Mouse (Mus musculus) intestine, embryonic 14.5 days (tissue): Measurements from ENCODE around the gene Il17rd. TPM values are rescaled to one million over a fixed set of nuclear protein-coding genes. Genes with fewer than 3 reads are reported as not detected.

Source experiments
- ATAC-seq: fragments of 200-750 bp; cut with Nextera tagmentation; replicated peaks from 2 replicates; pipeline ENCODE4 v1.8.0; 2017; ENCODE audit warnings: low read depth, moderate number of reproducible peaks, moderate TSS enrichment, moderate library complexity; ENCODE audit not compliant: low FRiP score, low TSS enrichment
- DNase-seq: peaks from one replicate; pipeline ENCODE4 v3.0.0-alpha.2; 2018; ENCODE audit warnings: low spot score
- H3K27ac ChIP-seq: fragments of 300-500 bp; sonication (generic); 2 replicates; pipeline ENCODE4 v1.5.1; 2014; ENCODE audit warnings: low read depth, mild to moderate bottlenecking, control low read depth
- H3K27me3 ChIP-seq: fragments of 300-500 bp; sonication (generic); replicated peaks from 2 replicates; pipeline ENCODE4 v1.6.1; 2014; ENCODE audit warnings: low read length, control low read depth; ENCODE audit not compliant: control insufficient read depth, insufficient read depth
- H3K36me3 ChIP-seq: fragments of 300-500 bp; sonication (generic); 2 replicates; pipeline ENCODE4 v1.6.1; 2014; ENCODE audit warnings: low read length, control low read depth; ENCODE audit not compliant: control insufficient read depth, insufficient read depth
- H3K4me1 ChIP-seq: fragments of 300-500 bp; sonication (generic); replicated peaks from 2 replicates; pipeline ENCODE4 v1.6.1; 2014; ENCODE audit warnings: low read length, control low read depth, mixed read lengths; ENCODE audit not compliant: control insufficient read depth, insufficient read depth
- H3K4me2 ChIP-seq: fragments of 300-500 bp; sonication (generic); 2 replicates; pipeline ENCODE4 v1.6.1; 2014; ENCODE audit warnings: low read length
- H3K4me3 ChIP-seq: fragments of 300-500 bp; sonication (generic); 2 replicates; pipeline ENCODE4 v1.5.1; 2014; ENCODE audit warnings: low read depth, low read length, control low read depth, mixed read lengths
- H3K9ac ChIP-seq: fragments of 300-500 bp; sonication (generic); 2 replicates; pipeline ENCODE4 v1.6.1; 2014; ENCODE audit warnings: mild to moderate bottlenecking, low read length
- H3K9me3 ChIP-seq: fragments of 300-500 bp; sonication (generic); 2 replicates; pipeline ENCODE4 v1.6.1; 2016; ENCODE audit warnings: low read length, control low read depth; ENCODE audit not compliant: control insufficient read depth
- WGBS: fragments of 180-500 bp; shearing (Covaris S2); extraction: QIAGEN DNeasy Blood & Tissue Kit; methylation state at CpG from one replicate; pipeline ENCODE4 v1.1.7; 2014; 5-methylcytosine and 5-hydroxymethylcytosine counted together
- polyA plus RNA-seq: library from polyadenylated mRNA; unstranded; fragments of >200 nt; fragmentation: Nextera tagmentation; extraction: Ambion mirVana; gene quantifications from 2 replicates; pipeline ENCODE4 v1.2.1, GENCODE M21; 2014

The Il17rd gene
- polyA plus RNA-seq, 1 experiment from 2014 or later: 2.7 TPM

DNA sequence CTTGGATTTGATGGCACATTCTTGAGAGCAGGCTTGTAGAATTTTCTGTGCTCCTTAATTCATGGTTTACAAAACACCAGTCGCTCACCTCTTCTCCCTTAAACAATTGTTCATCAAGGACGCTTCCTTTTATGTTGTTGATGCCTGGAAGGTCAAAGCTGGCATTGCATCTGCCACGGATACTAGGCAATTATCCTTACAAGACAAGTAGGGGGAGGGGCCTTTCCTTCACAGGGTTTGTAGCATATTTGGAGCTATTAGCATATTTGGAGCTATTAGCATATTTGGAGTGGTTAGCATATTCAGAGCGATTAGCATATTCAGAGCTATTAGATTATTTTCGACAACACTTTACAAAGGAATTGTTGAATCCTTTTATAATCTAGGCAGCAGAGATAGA lies 55.5 kb downstream of the Il17rd start:
- H3K9ac ChIP-seq: no peak overlapping the region
- 79% methylated on average over 5 of the region's 5 CpGs for WGBS
- H3K4me3 ChIP-seq: no peak overlapping the region
- H3K27me3 ChIP-seq: no peaks in the 10 kb centered on the region
- ATAC-seq (no peak), DNase-seq (no peak)
- H3K4me2 ChIP-seq: no peak overlapping the region
- H3K4me1 ChIP-seq: no peaks in the 10 kb centered on the region
- no peaks in the 10 kb centered on the region for H3K9me3 ChIP-seq
- H3K36me3 ChIP-seq: peaks cover 13% of the 10 kb centered on the region
- no peak overlapping the region for H3K27ac ChIP-seq

- DNase-seq (no peak), ATAC-seq (no peak)
- Histone ChIP-seq H3K9ac (no peak overlapping the region), H3K4me1 (no peaks in the 10 kb centered on the region), H3K9me3 (no peaks in the 10 kb centered on the region), H3K4me3 (no peak overlapping the region), H3K36me3 (peaks cover 30% of the 10 kb centered on the region), H3K27ac (no peak overlapping the region), H3K27me3 (no peaks in the 10 kb centered on the region), H3K4me2 (no peak overlapping the region)
- WGBS: 78% methylated on average over 9 of the region's 9 CpGs
Observed at GRCm38 (mm10) chr14:27096133-27096532, 57.4 kb downstream of the Il17rd start.

DNA sequence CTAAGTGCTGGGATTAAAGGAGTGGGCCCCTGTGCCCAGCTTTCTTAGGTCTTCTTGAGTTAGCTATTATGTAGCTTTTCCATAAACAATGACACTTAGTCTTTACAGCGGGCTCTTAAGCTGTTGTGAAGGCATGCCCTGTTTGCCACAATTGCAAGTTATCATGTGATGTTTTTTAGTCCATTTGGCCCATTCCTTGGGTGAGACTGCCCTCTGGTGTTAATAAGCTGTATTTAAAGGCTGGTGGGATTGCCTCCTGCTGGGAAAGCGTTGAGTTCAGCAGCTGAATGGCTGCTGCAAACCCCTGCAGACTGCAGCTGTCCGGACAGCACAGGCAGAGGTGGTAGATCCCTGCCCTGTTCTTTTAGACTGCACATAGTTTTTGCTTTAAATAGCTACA lies 58.0 kb downstream of the Il17rd start:
- 18% methylated on average over 3 of the region's 3 CpGs for WGBS
- Histone ChIP-seq H3K27me3 (no peaks in the 10 kb centered on the region), H3K9ac (no peak overlapping the region), H3K36me3 (peaks cover 35% of the 10 kb centered on the region), H3K9me3 (no peaks in the 10 kb centered on the region), H3K4me3 (no peak overlapping the region), H3K27ac (no peak overlapping the region), H3K4me1 (no peaks in the 10 kb centered on the region), H3K4me2 (no peak overlapping the region)
- DNase-seq: peak; percentile 83
- 0 out of 2 replicates have a peak, but pooled peaks have one; percentile 58 for ATAC-seq

GRCm38 (mm10) chr14:27101735-27102134 lies 63.0 kb downstream of the Il17rd start:
- 39% methylated on average over 7 of the region's 7 CpGs for WGBS
- H3K4me3 ChIP-seq: no peak overlapping the region
- H3K4me1 ChIP-seq: peaks cover 13% of the 10 kb centered on the region
- no peak overlapping the region for H3K9ac ChIP-seq
- ATAC-seq (no peak), DNase-seq (no peak)
- H3K27me3 ChIP-seq: no peaks in the 10 kb centered on the region
- no peak overlapping the region for H3K4me2 ChIP-seq
- no peak overlapping the region for H3K27ac ChIP-seq
- no peaks in the 10 kb centered on the region for H3K9me3 ChIP-seq
- H3K36me3 ChIP-seq: peaks cover 32% of the 10 kb centered on the region

DNA sequence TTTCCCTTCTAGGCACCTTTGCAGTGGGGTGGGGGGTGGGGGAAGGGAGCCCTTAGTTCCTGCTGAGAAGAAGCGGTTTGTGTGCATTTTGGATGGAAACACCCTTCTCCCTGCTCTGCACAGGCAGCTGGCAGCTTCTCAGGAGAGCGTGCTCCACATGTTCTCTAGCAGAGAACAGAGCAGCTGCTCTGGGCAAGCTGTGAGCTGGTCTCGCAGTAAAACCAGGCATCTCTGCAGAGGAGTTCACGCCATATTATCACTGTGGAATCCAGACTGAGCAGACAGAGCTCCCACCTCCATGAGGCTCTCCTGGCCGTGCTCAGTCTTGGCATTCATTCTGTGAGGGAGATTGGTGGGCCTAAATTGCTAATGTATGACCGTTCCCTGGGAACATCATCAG lies 64.0 kb downstream of the Il17rd start:
- H3K4me2 ChIP-seq: no peak overlapping the region
- H3K4me3 ChIP-seq: no peak overlapping the region
- no peaks in the 10 kb centered on the region for H3K27me3 ChIP-seq
- 78% methylated on average over 6 of the region's 6 CpGs for WGBS
- no peak overlapping the region for H3K27ac ChIP-seq
- H3K4me1 ChIP-seq: peaks cover 15% of the 10 kb centered on the region
- H3K9ac ChIP-seq: no peak overlapping the region
- H3K36me3 ChIP-seq: peaks cover 32% of the 10 kb centered on the region
- ATAC-seq (no peak), DNase-seq (no peak)
- no peaks in the 10 kb centered on the region for H3K9me3 ChIP-seq

DNA sequence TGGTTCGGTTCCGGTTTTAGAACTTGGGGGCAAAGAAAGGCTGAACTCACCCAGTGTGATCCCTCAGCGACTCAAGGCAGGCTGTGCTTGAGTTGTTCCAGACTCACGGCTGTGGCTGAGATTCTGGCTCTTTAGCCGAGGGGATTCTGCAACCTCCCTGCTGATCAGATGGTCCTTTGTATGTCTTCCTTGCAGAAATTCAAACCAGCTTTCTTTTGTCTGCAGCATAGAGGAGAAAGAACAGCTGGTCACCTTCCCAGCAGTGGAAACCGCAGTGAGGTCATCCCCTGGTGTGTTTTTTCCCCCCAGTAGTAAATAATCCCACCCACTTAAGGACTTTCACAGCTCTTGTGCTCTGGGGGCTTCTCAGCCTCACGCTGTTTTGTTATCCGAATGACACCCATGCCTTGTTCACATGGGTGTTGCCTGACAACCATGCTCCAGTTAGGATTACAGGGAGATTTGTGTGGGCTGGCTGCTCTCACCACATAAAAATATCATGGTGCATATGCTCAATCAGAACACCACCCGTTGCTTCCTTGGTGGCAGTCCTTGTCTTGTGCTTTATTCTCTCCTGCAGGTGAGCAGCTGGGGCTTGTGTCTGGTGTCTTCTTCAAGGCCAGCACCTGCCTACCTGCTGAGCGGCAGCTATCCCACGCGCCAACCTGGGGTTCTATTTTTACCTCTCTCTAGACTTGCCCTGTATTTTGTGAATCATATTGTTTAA lies 67.2 kb downstream of the Il17rd start:
- ATAC-seq (0 out of 2 replicates have a peak, but pooled peaks have one; percentile 16), DNase-seq (no peak)
- 57% methylated on average over 12 of the region's 12 CpGs for WGBS
- H3K4me3 ChIP-seq: no peak overlapping the region
- peaks cover 15% of the 10 kb centered on the region for H3K4me1 ChIP-seq
- H3K9ac ChIP-seq: no peak overlapping the region
- no peaks in the 10 kb centered on the region for H3K27me3 ChIP-seq
- peak overlapping the region; percentile 65; the same call in 1 of the 2 replicates for H3K27ac ChIP-seq
- H3K4me2 ChIP-seq: no peak overlapping the region
- H3K36me3 ChIP-seq: peaks cover 8% of the 10 kb centered on the region; the same call in 1 of the 2 replicates
- H3K9me3 ChIP-seq: no peaks in the 10 kb centered on the region

DNA sequence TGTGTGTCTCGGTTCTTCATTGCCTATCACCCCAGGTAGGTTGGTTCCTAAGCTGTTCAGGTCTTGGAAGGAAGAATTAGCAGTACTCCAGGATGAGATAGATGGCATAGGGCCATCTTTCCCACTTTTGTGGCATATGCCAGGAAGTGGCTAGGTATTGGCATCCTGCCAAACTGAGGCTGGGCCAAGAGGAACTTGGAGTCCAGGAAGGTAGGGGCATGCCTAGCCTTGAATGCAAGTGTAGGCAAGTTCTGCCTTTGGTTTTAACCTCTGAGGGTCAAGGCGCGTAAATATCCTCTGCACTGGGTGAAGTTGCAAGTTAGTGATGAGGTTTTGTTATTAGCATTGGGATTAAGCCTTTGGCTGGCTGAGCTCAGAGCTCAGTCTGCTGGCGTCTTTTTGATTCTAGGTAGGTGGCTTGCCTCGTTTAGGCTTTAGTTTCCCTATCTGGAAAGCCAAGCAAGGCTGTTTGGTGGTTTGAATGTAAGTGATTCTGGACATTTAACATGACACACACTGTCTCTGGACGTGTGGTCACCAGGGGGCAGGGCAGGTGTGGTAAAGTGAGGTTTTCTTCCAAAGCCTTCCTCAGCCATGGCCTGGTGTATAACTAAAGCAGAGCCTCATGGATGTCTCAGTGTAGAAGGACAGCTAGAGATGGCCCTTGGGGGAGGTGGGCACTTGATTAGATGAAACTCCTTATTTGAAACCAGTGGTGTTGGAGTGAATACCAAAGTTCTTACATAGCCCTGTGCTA lies 70.2 kb downstream of the Il17rd start:
- Histone ChIP-seq H3K4me2 (no peak overlapping the region), H3K27me3 (0 out of 2 replicates have a peak, but pooled peaks cover 3% of the 10 kb centered on the region), H3K36me3 (no peaks in the 10 kb centered on the region), H3K4me3 (no peak overlapping the region), H3K9ac (no peak overlapping the region), H3K27ac (no peak overlapping the region), H3K4me1 (peaks cover 16% of the 10 kb centered on the region), H3K9me3 (no peaks in the 10 kb centered on the region)
- WGBS: 66% methylated on average over 6 of the region's 6 CpGs
- ATAC-seq (no peak), DNase-seq (no peak)

- Histone ChIP-seq H3K9ac (peak within 1 kb of the TSS; percentile 37), H3K27me3 (0 out of 2 replicates have a peak, but pooled peaks cover 11% of the 10 kb centered on the region), H3K4me2 (peak within 1 kb of the TSS; percentile 97), H3K36me3 (no peaks in the 10 kb centered on the region), H3K27ac (no peak within 1 kb of the TSS), H3K4me1 (peaks cover 6% of the 10 kb centered on the region; the same call in 1 of the 2 replicates), H3K4me3 (peak within 1 kb of the TSS; percentile 39), H3K9me3 (no peaks in the 10 kb centered on the region)
- DNase-seq (peak; percentile 78), ATAC-seq (peak; percentile 83)
- WGBS: 1% methylated on average over 58 of the region's 58 CpGs
Observed at GRCm38 (mm10) chr14:27114362-27115274, 75.9 kb downstream of the Il17rd start, which contains the start of gene Arhgef3. TSS of gene Arhgef3 (plus strand) at chr14:27114899.
